Mouse (Mus musculus): ENCODE data around the gene Pom121.
A peak's percentile ranks its signal among the peaks of the same experiment; 100 is the strongest.

The Pom121 gene

DNA sequence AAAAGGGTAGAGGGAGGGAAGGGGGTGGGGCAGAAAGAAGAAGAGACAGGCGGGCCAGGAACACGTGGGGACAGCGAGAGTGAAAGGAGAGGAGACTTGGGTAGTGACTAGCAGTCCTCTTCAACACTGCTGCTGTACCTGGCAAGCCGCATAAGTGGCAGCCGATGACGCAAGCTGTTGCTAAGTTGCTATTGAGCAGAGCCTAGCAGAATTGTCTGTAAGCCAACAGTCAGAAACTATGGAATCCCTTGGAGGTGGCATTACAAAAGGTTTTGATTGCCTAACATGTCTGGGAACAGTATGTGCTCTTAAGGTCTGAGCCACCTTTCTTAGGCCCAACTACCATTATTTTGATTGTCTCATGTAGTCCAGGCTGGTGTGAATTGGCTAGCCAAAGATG, 26.0 kb downstream of the Pom121 start:
- DNase-seq (ENCODE audit: low spot score), result no peak

DNA sequence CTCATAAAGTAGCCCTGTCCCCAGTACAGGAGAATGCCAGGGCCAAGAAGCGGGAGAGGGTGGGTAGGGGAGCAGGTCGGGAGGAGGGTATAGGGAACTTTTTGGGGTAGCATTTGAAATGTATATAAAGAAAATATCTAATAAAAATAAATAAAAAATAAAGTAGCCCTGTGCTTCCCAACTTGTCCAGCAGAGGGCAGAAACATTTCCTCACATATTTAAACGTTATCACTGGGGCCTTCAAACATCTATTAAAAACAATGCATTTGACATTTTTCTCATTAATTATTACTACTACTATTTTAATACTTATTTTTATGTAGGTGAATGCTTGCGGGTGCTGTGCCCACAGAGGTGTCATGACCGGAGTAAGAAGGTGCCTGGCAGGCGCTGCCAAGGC, 26.5 kb downstream of the Pom121 start:
- DNase-seq (ENCODE audit: low spot score), result no peak

DNA sequence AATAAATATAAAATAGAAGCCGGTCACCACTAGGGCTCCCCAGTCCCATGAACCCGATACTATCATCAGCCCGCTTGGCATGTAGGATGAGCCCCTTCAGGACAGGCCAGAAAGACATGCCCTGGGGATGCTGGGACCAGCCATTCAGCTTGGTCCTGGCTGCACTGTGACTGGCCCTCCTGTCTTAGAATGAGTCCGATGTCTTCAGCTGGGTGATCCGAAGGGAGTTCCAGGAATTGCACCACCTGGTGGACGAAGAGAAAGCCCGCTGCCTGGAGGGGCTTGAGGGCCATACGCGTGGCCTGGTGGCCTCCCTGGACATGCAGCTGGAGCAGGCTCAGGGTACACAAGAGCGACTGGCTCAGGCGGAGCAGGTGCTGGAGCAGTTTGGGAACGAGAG, 30.8 kb downstream of the Pom121 start:
- no peak for DNase-seq (ENCODE audit: low spot score)

DNA sequence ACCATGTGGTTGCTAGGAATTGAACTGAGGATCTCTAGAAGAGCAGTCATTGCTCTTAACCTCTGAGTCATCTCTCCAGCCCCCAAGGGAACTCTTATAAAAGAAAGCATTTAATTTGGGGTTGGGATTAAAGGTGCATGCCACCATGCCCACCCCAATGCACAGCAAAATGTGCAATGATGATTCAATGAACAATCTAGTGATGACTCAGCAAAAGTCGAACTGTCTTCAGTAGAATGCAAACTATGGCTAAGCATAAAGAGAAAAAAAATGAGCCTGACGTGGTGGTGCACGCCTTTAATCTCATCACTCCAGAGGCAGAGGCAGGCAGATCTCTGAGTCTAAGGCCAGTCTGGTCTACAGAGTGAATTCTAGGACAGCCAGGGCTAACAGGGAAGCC, 31.8 kb downstream of the Pom121 start:
- no peak for DNase-seq (ENCODE audit: low spot score)

DNA sequence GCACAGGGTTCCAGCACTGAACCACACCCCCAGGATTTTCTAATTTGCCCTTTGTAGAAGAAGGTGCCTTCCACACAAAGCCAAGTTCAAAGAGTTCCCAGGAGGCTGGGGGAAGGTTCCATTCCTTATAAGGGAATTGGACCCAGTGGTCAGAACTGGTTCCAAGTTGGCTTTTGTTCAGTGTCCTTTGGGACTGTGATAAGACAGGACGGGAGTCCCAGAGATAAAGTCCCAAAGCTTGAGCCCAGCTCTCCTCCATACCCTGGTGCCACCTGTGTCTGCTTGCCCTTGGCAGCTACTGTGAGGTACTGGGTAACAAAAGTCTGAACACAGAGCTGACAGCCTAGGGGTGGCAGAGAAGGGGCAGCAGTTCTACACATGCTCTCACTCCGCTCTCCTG, 34.6 kb downstream of the Pom121 start:
- DNase-seq (ENCODE audit: low spot score), result no peak

DNA sequence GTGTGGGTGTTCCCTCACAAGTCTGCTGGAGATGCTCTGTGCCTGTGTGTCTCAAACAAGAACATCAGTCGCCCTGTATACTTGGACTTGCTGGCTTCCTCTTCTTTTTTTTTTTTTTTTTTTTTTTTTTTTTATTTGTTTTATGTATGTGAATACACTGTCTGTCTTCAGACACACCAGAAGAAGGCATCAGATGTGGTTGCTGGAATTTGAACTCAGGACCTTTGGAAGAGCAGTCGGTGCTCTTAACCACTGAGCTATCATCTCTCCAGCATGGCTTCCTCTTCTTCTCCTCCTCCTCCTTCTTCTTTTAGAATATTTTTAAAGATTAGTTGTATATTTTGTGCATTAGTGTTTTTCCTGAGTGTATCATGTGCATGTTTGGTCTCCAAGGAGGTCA, 36.8 kb downstream of the Pom121 start:
- peak; percentile 59 for DNase-seq (ENCODE audit: low spot score)

DNA sequence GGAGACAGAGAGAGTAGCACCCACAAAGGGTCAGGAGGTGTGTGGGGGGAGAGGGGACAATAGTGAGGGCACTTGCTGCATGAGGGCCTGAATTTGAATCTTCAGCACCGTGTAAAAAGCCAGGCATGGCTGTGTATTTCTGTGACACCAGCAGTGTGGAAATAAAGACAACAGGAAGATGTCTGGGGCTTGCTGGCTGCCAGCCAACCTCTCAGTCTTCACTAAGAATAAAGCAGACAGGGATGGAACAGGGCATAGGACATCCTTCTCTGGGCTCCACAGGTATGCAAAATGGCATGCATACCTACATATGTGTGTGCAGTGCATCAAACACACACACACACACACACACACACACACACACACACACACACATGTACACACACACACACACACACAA, 38.3 kb downstream of the Pom121 start:
- DNase-seq (ENCODE audit: low spot score), result no peak

DNA sequence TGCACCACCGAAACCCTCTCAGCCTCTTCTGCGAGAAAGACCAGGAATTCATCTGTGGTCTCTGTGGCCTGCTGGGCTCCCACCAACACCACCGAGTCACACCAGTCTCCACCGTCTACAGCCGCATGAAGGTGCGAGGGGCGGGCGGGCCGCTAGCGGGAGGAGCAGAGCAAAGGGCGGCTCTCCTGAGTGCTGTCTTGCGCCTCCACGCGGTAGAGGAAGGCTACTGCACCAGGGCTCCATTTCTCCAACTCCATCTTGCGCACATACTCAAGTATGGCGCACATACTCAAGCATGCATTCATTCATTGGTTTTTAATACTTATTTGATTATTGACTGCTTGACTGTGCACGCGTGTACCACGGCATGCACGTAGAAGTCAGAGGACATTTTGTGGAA, 40.8 kb downstream of the Pom121 start:
- DNase-seq (ENCODE audit: low spot score), result no peak

DNA sequence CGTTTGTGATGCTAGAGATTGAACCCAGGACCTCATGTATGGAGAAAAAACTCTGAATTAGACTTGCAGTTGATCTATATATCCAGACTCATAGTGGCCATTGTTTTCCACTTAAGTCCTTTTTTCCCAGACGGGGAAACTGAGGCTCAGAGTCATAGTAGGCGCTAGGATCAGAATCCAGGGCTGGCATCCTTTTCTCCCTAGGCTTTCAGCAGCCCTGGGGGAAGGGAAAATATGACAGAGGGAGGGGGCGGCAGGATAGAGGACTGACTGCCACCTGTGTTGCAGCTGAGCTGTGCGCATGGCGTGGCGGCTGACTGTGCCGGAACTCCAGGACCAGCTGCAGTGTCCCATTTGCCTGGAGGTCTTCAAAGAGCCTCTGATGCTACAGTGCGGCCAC, 41.4 kb downstream of the Pom121 start, which contains the start of gene Trim50:
Trim50 (plus strand) TSS at position 301 of the 400 bp plus-strand sequence.
- DNase-seq (ENCODE audit: low spot score), result no peak

DNA sequence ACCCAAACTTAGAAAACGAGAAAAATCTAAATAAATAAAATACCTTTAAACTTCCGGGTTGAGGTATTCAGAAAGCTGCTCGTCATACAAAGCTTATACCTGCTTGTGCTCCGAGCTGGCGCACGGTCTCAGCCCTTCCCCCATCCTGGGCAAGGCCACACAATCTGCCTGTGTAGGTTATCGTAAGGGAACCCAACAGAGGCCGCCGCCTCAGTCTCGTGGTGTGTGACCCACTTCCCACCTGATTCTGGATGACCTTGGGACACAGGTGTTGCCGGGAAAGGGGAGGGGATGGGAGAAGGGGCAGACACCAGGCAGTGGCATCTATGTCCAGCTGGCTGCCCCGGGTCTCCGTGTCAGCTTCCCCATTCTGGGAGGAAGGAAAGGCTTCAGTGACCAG, 42.7 kb downstream of the Pom121 start:
- DNase-seq (ENCODE audit: low spot score), result no peak

DNA sequence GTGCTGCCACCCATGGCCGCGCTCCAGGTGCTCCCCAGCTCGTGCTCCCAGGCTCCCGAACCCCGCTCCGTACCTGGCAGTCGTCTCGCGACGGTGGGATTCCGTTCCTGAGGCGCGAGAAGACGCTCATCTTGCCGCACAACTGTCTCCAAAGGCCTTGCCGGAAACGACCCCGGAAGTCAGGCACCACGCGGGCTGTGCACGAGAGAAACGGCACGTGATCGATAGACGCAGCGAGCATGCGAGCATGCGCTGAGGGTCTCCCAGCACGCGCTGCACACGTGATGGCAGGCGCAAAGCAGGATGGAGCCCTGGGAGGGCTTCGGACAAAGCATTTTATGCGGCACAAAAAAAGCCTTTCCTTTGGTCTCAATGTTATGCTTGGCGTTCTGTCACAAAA, 44.5 kb downstream of the Pom121 start, which contains the start of gene Fkbp6:
Fkbp6 (minus strand) TSS at position 183 of the 400 bp plus-strand sequence.
- DNase-seq (ENCODE audit: low spot score), result no peak

DNA sequence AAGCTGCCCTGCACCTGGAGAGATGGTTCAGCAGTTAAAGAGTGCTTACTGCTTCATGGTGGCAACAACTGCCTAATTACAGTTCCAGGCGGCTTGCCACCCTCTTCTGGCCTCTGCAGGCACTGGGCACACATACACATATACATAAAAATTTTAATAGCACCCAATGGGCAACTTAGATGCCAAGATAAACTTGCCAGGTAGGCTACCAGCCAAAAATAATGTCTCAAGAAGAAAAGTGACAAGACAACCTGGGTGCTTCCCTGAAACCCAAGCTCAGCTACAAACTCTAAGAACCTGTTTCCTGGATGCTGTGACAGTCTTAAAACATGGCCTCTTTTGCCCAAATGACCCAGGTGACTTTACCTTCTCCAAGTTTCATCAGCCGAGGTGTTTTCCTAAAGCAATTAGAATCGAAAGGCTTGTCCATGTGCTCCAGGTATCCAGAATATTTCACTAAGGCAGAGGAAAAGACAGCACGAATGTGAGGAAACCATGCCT, 46.8 kb downstream of the Pom121 start:
- no peak for DNase-seq (ENCODE audit: low spot score)

DNA sequence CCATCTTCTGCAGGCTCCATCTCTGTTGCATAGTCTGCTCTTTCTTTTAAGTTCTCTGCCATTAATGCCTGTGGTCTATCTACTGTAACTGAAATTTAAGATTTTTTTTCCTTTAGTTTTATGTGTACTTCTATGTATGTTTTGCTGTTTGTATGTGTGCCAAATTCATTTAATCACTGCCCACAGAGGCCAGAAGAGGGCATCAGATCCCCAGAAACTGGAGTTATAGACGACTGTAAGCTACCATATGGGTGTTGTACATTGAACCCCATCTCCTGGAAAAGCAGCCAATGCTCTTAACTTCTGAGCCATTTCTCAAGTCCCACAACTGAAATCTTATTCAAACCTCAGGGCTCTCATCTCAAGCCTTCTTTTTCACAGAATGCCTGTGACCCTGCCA, 47.9 kb downstream of the Pom121 start:
- DNase-seq (ENCODE audit: low spot score), result no peak

DNA sequence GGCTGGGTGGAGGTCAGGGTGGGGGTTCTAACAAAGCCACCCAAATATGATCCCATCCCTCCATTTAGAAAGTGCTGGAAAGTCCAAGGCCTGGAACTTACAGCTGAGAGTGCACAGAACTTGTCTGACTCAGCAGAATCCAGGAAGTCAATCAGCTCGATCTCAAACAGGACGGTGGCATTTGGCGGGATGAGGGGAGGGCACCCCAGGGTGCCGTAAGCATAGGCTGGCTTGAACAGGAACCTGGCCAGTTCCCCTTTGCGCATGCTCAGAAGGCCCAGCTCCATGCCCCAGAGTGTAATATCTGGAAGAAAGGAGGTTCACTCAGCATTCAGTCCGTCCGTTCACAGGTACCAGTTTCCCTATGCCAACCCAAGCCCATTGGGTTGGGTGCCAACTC, 48.4 kb downstream of the Pom121 start:
- DNase-seq (ENCODE audit: low spot score), result no peak

DNA sequence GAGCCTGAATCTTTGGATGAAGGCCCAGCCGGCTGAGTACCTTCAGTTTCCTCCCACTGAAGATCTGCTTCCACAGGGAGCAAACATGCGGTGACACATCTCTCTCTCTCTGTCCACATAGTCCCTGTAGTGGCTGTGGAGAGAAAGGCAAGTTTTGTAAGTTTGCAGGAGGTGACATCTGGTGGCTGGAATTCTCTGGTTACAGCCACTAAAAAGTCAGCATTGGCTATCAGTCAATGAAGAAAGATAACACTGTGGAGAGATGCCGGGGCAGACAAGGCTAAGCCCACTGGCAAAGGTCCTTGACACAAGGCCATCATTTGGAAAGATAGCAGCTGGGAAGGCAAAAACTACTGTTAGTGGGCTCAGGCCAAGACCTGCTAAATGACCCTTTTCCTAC, 56.8 kb downstream of the Pom121 start:
- DNase-seq (ENCODE audit: low spot score), result no peak

DNA sequence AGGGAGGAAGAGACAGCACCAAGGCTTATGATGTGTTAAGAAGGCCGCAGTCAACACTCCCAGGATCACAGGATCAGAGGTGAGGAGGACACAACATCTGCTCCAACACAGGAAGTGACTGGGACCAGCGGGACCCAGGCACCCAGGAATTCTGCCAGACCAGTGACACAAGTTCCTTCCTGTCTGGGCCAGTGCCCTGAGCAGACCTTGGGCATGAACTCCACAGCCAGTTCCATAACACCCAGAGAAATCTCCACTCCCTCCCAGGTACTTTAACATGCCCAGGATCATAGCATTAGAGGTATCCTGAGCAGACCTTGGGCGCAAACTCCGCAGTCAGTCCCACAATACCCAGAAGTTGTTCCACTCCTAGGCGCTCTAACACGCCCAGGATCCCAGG, 63.2 kb downstream of the Pom121 start:
- DNase-seq (ENCODE audit: low spot score), result no peak

DNA sequence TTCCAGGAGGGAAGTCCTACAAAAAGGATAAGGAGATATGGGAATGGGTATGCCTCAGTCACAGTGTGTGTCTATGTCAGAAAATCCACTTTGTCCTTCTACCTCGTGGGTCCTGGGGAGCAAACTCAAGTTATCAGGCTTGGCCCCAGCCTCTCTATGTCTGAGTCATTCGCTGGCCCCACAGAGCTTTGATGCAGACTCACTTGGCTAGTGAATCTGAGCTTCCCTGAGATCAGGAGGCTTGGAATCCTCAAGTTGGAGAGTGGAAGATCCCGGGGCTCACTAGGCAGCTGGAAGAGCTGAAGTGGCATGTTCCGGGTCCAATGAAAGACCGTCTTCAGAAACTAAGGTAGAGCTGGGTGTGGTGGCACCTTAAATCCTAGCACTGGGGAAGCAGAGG, 64.1 kb downstream of the Pom121 start:
- no peak for DNase-seq (ENCODE audit: low spot score)

DNA sequence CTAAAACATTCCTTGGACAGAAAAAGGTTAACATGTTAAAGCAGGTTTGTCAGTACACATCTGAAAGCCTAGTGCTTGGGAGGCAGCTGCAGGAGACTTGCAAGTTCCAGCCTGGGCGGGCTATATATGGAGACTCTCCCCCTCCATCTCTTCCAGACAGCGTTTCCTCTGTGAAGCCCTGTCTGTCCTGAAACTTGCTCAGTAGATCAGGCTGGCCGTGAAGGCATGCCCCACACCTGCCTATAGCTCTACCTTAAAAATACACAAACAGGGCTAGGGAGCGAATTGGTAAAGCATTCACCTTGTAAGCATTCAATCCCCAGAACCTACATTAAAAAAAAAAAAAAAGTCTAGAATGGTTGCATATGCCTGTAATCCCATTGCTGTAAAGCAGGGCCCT, 64.9 kb downstream of the Pom121 start:
- no peak for DNase-seq (ENCODE audit: low spot score)
